Mouse (Mus musculus): Measurements from ENCODE around the gene Elovl5. TPM values are rescaled to one million over a fixed set of nuclear protein-coding genes. Genes with fewer than 3 reads are reported as not detected.
A peak's percentile ranks its signal among the peaks of the same experiment; 100 is the strongest.

Elovl5 gene
- total and polyA plus RNA-seq, 3 experiments: 11.7 to 99.9 (median 80.4) TPM

DNA sequence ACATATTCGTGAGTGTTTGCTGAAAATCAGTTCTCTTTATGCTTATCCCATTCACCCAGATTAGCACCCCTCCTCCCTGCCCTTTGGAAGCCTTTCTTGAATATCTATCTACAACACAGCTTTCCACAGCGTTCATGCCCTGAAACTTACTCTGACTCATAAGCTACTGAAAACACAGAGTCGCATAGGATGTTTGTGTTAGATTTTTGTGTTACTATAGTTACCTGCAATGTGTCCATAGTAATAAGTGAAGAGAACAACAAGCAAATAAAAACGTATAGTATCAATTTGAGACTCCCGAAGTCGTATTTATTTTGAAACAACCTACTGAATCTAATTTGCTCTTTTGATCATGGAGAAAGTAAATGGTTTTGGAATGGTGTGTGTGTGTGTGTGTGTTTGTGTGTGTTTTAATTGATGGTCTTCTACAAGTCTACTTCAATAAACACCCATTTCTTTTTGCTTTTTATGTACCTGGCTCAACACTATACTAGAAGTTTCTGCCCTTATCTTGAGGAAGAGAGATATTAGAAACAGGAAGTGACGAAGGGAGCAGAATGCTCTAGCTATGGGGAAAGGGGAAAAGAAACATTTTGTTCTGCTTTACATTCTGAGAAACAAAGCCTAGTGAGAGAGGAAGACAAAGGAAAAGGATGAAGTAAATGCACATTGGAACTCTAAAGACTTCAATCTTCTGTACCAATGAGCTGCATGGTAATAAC, 5.5 kb upstream of the Elovl5 start:
- peaks cover 40% of the 10 kb centered on the region for H3K4me1 ChIP-seq (ENCODE audit: insufficient read depth, low read depth, low read length)

DNA sequence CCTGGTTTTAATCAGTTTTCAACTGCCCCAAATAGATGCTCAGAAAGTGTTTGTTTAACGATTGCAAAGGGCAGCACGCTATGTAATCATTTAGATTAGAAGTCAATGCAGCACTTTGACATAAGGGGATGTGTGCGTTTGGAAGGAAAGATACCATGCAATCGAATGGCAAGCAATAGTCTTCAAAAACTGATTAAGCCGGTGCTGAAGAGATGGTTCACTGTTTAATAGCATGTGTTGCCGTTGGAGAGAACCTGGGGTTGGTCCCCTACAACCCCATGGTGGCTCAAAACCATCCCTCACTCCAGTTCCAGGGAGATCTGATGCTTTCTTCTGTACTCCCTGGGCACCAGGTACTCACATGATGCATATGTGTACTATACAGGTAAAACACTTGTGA, 4.9 kb upstream of the Elovl5 start:
- Histone ChIP-seq H3K36me3 (replicated peaks) (peaks cover 4% of the 10 kb centered on the region), H3K9me3 (replicated peaks) (no peaks in the 10 kb centered on the region; the same call in 1 of the 2 replicates), H3K27me3 (ENCODE audit: insufficient read depth, low read length) (no peaks in the 10 kb centered on the region), H3K4me3 (ENCODE audit: low read depth, low read length) (peak overlapping the region; percentile 14; the same call in 1 of the 2 replicates), H3K4me1 (ENCODE audit: insufficient read depth, low read depth, low read length) (peaks cover 42% of the 10 kb centered on the region)
- ATAC-seq (ENCODE audit: extremely low read depth, insufficient number of reproducible peaks, low FRiP score, poor library complexity, severe bottlenecking) (no peak), DNase-seq (ENCODE audit: low spot score) (no peak)
- TF ChIP-seq CTCF (IDR thresholded peaks at IDR 0.05; ENCODE audit: low read depth, low read length) (no peak), TAL1 (conservative IDR thresholded peaks at IDR 0.05; ENCODE audit: low read depth, low read length) (no peak), POLR2AphosphoS5 (IDR thresholded peaks at IDR 0.05; ENCODE audit: insufficient replicate concordance, low read depth, low read length) (no peak), GATA1 (IDR thresholded peaks at IDR 0.05; ENCODE audit: borderline replicate concordance, low read length) (no peak)

More for the DNA sequence above, 5.5 kb upstream of the Elovl5 start:
- Histone ChIP-seq H3K4me3 (ENCODE audit: low read depth, low read length) (peak overlapping the region; percentile 79), H3K27me3 (ENCODE audit: insufficient read depth, low read length) (no peaks in the 10 kb centered on the region), H3K36me3 (replicated peaks) (peaks cover 4% of the 10 kb centered on the region), H3K9me3 (replicated peaks) (no peaks in the 10 kb centered on the region; the same call in 1 of the 2 replicates)
- no peak for ATAC-seq (ENCODE audit: extremely low read depth, insufficient number of reproducible peaks, low FRiP score, poor library complexity, severe bottlenecking)
- peak; percentile 35 for DNase-seq (ENCODE audit: low spot score)
- TF ChIP-seq GATA2 (IDR thresholded peaks at IDR 0.05; ENCODE audit: borderline replicate concordance, low read depth, low read length) (no peak), TAL1 (conservative IDR thresholded peaks at IDR 0.05; ENCODE audit: low read depth, low read length) (no peak), POLR2AphosphoS5 (IDR thresholded peaks at IDR 0.05; ENCODE audit: insufficient replicate concordance, low read depth, low read length) (no peak), CTCF (IDR thresholded peaks at IDR 0.05; ENCODE audit: low read depth, low read length) (no peak), GATA1 (IDR thresholded peaks at IDR 0.05; ENCODE audit: borderline replicate concordance, low read length) (no peak)

DNA sequence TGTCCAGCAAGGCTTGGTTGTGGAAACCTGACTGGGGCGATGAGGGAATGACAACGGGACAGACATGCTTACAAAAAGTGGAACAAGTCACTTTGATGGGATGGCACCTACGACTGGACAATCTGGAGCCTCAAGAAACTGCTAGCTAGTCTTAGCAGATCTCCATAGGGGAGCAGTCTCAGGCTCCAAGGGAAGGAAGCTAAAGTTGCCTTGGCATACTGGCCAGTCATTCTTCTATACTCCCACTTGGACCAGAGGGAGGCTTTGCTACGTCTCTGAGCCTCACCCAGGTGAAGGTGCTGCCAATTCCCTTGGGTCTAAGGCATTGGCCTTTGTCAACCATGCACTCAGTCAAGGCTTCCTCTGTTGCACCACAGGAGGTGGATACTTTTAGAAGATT, 2.5 kb upstream of the Elovl5 start:
- Histone ChIP-seq H3K36me3 (replicated peaks) (peaks cover 12% of the 10 kb centered on the region), H3K4me3 (ENCODE audit: low read depth, low read length) (no peak overlapping the region), H3K9me3 (replicated peaks) (no peaks in the 10 kb centered on the region), H3K27me3 (ENCODE audit: insufficient read depth, low read length) (no peaks in the 10 kb centered on the region), H3K4me1 (ENCODE audit: insufficient read depth, low read depth, low read length) (peaks cover 51% of the 10 kb centered on the region)
- ATAC-seq (ENCODE audit: extremely low read depth, insufficient number of reproducible peaks, low FRiP score, poor library complexity, severe bottlenecking): no peak
- no peak for TF ChIP-seq GATA1 (IDR thresholded peaks at IDR 0.05; ENCODE audit: borderline replicate concordance, low read length)
- TF ChIP-seq CTCF (IDR thresholded peaks at IDR 0.05; ENCODE audit: low read depth, low read length): no peak
- no peak for TF ChIP-seq TAL1 (conservative IDR thresholded peaks at IDR 0.05; ENCODE audit: low read depth, low read length)
- TF ChIP-seq GATA2 (IDR thresholded peaks at IDR 0.05; ENCODE audit: borderline replicate concordance, low read depth, low read length): no peak
- no peak for TF ChIP-seq POLR2AphosphoS5 (IDR thresholded peaks at IDR 0.05; ENCODE audit: insufficient replicate concordance, low read depth, low read length)
- no peak for DNase-seq (ENCODE audit: low spot score)

DNA sequence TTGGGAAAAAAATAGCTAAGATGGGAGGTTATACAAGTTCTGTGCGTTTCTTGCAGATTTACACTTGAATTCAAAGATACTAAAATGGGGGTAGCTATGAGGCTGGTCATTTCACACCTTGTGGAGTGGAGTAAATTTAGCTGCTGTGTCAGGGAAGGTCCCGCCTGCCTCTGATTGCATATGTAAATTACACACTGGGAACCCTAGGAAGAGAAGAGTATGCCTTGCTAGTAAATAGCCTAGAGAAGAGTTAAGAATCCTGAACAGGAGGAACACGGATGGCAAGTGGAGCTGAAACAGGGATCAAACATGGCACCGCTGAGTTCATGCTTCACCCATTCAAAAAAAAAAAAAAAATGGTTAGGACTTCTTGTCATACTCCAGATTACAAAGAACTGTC, 1.4 kb upstream of the Elovl5 start:
- H3K9me3 ChIP-seq (replicated peaks): no peaks in the 10 kb centered on the region
- H3K27me3 ChIP-seq (ENCODE audit: insufficient read depth, low read length): no peaks in the 10 kb centered on the region
- no peak for ATAC-seq (ENCODE audit: extremely low read depth, insufficient number of reproducible peaks, low FRiP score, poor library complexity, severe bottlenecking)
- no peak overlapping the region for H3K4me3 ChIP-seq (ENCODE audit: low read depth, low read length)
- H3K4me1 ChIP-seq (ENCODE audit: insufficient read depth, low read depth, low read length): peaks cover 55% of the 10 kb centered on the region
- H3K36me3 ChIP-seq (replicated peaks): peaks cover 24% of the 10 kb centered on the region
- TF ChIP-seq GATA2 (IDR thresholded peaks at IDR 0.05; ENCODE audit: borderline replicate concordance, low read depth, low read length): no peak
- no peak for DNase-seq (ENCODE audit: low spot score)

DNA sequence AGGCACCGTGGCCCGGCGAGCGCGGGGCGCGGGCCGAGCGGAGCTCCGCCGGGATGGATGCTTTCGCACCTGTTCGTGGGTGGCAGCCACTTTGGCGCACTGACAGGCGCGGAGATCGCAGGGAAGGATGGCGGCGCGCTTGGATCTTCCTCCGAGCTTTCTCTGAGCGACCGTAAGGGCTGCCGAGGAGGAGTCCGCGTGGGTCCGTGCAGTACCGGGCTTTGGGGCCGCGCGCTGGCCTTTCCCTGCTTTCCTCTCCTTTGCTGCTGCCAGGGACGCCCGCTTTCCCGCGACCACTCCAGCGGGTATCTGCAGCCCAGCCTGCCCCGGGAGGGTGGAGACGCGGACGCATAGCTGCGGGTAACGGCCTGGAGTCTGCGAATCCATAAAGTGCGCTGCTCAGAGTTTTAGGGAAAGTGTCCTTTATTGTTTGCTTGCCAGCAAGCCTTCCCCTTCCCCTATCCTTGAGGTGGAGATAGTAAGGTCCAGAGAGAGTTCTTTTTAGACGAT, 513 bp downstream of the Elovl5 start:
- peaks cover 39% of the 10 kb centered on the region for H3K36me3 ChIP-seq (replicated peaks)
- peak overlapping the region; percentile 98 for H3K4me3 ChIP-seq (ENCODE audit: low read depth, low read length)
- ATAC-seq (ENCODE audit: extremely low read depth, insufficient number of reproducible peaks, low FRiP score, poor library complexity, severe bottlenecking): no peak
- H3K27me3 ChIP-seq (ENCODE audit: insufficient read depth, low read length): no peaks in the 10 kb centered on the region
- no peak for TF ChIP-seq POLR2AphosphoS5 (IDR thresholded peaks at IDR 0.05; ENCODE audit: insufficient replicate concordance, low read depth, low read length)
- TF ChIP-seq CTCF (IDR thresholded peaks at IDR 0.05; ENCODE audit: low read depth, low read length): no peak
- no peak for TF ChIP-seq GATA1 (IDR thresholded peaks at IDR 0.05; ENCODE audit: borderline replicate concordance, low read length)
- TF ChIP-seq GATA2 (IDR thresholded peaks at IDR 0.05; ENCODE audit: borderline replicate concordance, low read depth, low read length): no peak
- no peak for TF ChIP-seq TAL1 (conservative IDR thresholded peaks at IDR 0.05; ENCODE audit: low read depth, low read length)
- H3K4me1 ChIP-seq (ENCODE audit: insufficient read depth, low read depth, low read length): peaks cover 63% of the 10 kb centered on the region
- peak; percentile 36 for DNase-seq (ENCODE audit: low spot score)
- H3K9me3 ChIP-seq (replicated peaks): no peaks in the 10 kb centered on the region

DNA sequence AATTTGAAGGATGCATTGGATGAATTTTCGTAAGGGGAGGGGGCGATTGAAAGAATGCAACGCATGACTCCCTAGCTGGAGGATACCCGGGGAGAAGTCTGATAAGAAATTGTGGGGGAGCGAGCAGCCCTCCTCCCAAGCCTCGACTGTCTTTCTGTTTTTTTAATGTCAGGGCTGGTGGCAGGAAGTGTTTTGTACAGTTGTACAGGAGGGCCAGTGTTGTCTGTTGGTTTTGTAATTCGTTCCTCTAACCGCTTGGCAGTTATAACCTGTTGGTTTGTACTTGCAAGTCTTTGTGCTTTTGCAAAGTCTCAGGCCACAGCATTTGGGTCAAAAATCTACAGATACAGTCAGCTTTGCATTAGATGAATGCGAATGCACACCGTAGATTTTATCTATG, 1.0 kb downstream of the Elovl5 start:
- Histone ChIP-seq H3K4me1 (ENCODE audit: insufficient read depth, low read depth, low read length) (peaks cover 68% of the 10 kb centered on the region), H3K9me3 (replicated peaks) (no peaks in the 10 kb centered on the region), H3K36me3 (replicated peaks) (peaks cover 44% of the 10 kb centered on the region), H3K4me3 (ENCODE audit: low read depth, low read length) (peak overlapping the region; percentile 98), H3K27me3 (ENCODE audit: insufficient read depth, low read length) (no peaks in the 10 kb centered on the region)
- peak; percentile 43 for DNase-seq (ENCODE audit: low spot score)
- TF ChIP-seq GATA1 (IDR thresholded peaks at IDR 0.05; ENCODE audit: borderline replicate concordance, low read length) (no peak), POLR2AphosphoS5 (IDR thresholded peaks at IDR 0.05; ENCODE audit: insufficient replicate concordance, low read depth, low read length) (no peak), CTCF (IDR thresholded peaks at IDR 0.05; ENCODE audit: low read depth, low read length) (no peak), TAL1 (conservative IDR thresholded peaks at IDR 0.05; ENCODE audit: low read depth, low read length) (no peak), GATA2 (IDR thresholded peaks at IDR 0.05; ENCODE audit: borderline replicate concordance, low read depth, low read length) (no peak)
- no peak for ATAC-seq (ENCODE audit: extremely low read depth, insufficient number of reproducible peaks, low FRiP score, poor library complexity, severe bottlenecking)
